Mouse (Mus musculus) layer of hippocampus, postnatal 25 days (tissue): ENCODE data around the gene Bak1. TPM values are rescaled to one million over a fixed set of nuclear protein-coding genes. Genes with fewer than 3 reads are reported as not detected.

Source experiments
- DNase-seq, 2 experiments: peaks; one replicate each; pipeline ENCODE4 v3.0.0; 2022; ENCODE audit warnings: mixed read lengths in 2 of 2, low spot score in 1 of 2; ENCODE audit errors: extremely low spot score in 1 of 2
- total RNA-seq, 2 experiments: library from RNA; stranded (reverse); gene quantifications; 2 replicates each; pipeline ENCODE4 v1.2.3; 2021

The Bak1 gene
- total RNA-seq, 2 experiments from 2014 or later = 15.4 to 16.3 TPM

DNA sequence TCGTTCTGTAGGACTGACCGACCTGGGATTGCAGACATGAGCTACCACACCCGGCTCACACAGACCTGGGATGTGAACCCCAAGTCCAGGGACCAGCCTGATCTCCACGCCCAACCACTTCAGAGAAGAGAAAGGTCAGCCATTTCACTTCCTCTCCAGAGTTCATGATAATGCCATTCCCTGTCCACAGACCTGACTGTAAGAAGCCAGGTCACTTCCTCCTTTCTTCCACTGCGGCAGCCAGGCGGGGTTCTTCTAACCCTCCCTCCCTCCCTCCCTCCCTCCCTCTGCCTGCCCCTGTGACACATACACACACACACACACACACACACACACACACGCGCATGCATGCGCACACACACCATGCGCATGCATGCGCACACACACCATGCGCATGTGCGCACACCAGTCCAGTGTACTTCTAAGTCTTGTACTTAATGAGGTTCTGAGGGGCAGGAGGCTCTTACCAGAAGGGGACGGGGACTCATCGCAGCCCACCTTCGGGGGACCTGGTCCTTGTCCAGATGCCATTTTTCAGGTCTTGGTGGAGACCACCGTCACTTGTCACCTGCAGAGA lies 3.4 kb downstream of the Bak1 start:
- no peak for DNase-seq

DNA sequence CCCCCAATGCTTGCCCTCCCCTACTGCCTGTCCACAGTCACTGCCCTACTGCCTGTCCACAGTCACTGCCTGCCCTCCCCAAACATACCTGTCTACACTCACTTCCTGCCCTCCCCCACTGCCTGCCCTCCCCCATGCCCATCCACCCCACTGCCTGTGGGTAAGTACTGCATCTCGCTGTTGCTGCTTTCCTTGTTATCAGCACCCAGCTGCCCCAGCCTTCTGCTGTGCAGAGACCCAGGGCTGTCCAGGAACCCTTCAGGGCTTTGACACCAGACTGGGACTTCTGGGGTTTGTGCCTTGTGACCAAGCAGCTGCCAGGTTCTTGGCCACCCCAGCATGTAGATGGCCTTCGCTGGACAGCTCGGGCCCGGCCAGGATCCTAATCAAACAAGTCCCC lies 5.5 kb downstream of the Bak1 start:
- no peak for DNase-seq

DNA sequence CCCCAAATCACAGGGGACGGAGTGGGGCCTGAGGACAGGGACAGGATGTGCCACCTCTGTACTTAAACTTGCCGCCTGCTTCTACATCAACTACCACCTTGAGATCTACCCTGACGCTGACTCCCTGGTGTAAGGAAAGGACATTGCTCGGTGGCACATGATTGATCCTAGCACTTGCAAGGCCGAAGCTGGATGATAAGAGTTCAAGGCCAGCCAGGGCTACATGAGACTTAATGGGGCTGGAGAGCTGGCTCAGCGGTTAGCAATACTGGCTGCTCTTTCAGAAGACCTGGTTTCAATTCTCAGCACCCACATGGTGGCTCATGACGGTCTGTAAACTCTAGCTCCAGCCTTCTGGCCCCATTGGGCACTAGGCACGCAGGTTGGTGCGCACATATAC lies 7.1 kb downstream of the Bak1 start:
- no peak for DNase-seq

DNA sequence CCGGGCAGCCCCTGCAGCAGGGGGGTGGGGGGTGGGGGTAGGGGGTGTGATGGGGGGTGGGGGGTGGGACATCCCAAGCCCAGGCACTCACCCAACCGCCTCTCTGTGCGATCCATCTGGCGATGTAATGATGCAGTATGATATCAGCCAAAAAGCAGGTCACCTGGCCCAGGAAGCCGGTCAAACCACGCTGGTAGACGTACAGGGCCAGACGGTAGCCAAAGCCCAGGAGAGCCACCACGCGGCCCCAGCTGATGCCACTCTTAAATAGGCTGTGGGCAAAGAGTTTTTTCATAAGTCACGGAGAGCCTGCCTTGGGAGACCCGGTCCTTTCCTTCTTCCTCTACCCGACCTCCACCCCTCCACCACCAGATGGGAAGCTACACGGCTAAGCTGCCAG lies 7.7 kb downstream of the Bak1 start:
- no peak for DNase-seq

DNA sequence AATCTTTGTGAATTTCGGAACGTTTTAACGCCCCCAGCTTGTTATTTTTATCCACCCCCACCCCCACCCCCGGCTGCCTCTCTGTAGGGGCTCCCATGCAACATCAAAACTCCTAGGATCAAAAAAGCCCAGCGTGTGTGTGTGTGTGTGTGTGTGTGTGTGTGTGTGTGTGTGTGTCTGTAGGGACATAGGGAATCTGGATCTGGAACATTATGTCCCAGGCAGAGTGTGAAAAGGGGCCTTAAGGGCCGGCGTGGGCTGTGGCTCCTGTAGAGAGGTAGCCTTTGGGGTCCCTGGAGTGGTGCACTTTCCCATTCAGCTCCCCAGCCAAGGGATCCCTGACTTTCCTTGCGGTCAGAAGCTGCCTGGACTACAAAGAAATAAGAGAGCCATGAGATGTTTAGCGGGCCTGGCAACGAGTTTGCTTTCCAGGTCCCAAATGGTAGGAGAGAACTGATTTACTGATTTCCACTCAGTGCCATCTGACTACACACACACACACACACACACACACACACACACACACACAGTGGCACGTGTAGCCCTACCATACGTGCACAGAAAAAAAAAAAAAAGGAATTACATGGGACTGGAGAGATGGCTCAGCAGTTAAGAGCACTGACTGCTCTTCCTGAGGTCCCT lies 10.1 kb downstream of the Bak1 start:
- peak; percentile 31 to 36 for DNase-seq

DNA sequence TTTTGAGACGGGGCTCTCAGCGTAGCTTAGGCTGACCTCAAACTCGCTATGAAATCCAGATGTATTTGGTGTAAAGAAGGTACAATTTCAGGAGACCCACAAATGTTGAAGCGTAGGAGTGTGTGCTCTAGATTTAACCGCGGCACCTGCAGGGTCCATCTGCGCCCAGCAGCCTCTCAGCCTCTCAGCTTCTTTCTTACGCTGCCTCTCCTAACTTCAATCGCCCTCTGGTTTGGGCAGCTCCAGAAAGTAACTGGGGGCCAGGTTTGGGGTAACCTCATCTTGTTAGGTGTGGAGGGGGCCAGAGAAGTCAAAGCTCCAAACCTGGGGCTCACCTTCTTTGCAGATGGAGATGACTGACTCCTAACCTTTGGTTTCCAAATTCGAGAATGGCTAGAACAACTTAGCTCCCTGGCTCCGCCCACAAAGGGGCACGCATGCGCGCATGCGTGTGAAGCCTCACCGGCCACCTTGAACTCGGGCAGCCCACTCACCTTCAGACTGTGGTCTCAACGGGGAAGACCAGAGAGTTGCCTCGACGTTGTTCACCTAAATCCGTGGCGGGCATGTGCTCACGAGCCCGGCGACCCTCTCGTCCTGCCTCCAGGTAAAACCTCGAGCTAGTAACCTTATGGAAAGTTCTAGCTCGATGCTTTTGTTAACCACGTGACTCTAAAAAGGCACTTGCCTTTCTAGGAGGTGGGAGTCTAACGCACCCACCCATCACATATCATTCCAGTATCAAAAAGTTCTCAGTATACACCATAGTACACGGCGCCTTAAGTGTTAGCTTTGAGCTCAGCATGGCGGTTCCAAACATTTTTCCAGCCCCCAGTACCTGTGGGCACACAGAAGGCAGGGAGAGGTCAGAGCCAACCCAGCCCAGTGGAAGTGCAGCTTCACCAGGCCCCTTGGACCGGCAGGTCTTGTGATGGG lies 11.0 kb downstream of the Bak1 start:
- peak; percentile 71 to 77 for DNase-seq

DNA sequence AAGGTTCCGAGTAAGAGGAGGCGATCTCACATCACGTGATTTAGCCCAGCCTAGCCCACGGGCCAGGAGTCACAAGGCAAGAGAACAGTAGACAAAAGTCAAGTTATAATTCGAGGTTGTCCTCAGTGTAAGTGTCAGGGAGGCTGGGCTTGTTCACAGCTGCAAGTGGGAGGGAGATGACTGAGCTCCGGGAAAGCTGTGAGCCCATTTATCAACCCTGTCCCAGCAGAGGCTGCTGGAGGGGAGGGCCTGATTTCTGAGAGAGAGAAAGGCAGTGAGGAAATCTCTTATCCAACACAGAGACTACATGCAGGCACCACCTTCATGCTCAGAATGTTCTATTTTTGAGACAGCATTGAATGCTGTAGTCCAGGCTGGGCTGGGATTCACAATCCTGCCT lies 15.9 kb downstream of the Bak1 start:
- DNase-seq = no peak

DNA sequence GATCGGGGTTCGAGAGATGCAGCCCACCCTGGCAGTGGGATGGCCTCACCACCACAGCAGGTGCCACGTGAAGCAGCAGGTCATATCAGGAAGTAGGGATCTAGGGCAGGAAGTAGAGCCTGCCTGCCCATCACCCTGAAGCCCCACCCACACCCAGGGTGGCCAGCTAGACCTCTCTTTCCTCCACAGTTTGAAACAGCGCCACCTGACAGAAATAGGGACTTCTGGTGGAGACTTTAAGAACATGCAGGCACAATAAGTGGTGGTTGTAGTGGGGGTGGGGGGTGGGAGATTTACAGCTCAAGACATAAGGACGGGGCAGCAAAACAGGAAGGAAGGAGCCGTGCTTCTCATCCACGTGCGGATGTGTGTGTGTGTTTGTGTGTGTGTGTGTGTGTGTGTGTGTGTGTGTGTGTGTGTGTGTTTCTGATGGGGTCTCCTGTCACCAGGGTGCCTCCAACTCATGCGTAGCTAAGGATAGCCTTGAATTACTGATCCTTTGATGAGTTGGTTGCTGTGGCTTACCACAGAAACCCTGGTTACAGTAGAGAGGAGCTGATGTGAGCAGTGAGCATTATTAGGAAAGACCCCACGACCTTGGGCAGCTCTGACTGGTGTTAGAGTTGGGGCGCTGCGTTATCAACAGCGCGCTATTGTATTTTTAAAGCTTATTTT lies 16.7 kb downstream of the Bak1 start:
- no peak for DNase-seq

DNA sequence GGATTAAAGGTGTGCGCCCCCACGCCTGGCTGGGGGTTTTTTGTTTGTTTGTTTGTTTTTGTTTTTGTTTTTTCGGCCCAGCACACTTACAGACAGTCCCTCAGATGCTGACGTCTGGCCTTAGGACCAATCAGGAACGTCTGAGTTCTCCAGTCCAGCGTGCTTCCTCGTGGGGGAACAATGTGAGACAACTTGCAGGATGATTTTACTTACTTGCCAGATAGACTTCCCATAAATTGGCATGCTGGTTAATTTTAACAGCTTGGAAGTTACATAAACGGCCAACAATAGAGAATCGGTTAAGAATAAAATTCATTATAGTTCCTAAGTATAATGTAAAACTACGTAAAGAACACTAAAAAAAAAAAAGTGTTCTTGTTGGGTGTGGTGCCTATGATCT lies 17.6 kb downstream of the Bak1 start:
- DNase-seq = no peak

DNA sequence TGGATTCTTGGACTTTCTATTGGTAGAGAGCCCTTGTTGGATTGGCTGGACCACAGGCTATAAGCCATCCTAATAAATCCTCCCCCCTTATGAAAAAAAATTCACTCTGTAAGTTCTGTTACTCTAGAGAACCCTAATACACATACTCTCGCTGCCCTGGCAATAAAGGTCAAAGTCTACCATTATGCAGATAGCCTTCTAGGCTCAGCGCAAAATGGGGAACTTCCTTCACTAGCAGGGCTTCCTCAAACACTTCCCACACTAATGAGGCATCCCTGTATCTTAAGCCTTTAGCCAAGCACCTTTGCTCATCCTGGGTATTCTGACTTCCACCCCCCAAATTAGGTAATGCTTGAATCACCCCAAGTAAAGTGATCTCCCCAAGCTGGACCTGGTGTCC lies 20.5 kb downstream of the Bak1 start:
- DNase-seq = no peak

DNA sequence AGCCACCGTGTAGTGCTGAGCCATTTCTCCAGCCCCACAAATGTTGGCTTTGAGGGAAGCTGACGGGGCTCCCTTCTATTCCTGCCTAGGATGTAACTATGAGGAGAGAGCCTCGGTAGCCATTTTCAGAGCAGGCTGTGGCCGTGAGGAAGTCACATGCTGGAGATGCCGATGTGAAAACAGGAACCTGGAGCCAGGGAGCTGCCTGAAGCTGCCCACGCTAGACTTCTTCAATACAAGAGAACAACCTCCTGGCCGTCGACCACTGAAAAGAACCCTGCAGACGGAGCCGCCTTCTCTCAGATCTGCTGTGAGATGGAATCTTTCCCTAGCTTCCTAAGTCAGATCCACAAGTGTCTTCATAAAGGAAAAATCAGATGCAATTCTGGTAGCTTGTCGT lies 23.2 kb downstream of the Bak1 start:
- no peak for DNase-seq

DNA sequence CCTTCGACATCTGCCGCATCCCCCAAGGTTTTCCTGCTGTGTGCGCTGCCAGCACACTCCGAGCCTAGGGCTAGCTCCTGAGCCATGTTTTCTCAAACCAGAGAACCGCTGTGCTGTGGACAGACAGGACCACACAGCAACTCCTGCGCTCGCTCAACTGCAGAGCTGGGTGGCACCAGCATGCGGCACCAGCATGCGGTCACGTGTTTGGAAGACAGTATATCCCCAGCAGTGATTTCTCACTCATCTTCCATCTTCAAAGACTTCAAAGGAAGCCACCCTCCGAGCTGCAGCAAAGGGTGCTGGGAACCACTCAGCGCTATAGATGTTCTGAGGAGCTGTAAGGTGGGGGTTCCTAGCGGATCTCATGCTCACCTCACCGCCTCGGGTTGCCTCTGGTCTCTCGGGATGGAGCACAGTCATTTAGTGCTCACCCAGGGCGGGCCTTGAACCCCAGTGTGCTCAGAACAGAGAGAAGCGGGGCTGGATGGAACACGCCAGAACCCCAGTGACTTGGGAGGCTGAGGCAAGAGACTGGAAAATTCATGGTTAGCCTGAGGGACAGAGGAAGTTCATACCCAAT lies 23.8 kb downstream of the Bak1 start:
- no peak for DNase-seq

DNA sequence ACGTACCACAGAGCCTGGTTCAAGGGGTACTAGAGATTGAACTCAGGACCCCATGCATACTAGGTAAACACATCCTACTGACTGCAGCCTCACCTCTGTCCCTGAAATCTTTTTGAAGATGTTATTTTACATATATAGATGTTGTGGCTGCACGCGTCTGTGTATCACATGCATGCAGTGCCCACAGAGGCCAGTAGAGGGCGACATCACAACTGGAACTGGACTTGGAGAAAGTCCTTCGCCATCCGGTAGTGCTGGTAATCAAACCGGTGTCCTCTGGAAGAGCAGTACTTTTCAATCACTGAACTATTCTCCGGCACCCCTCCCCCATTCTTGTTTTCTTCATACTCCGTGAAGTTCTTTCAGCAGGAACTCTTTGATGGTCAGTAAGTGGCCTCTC lies 24.4 kb downstream of the Bak1 start:
- peak in 1 of 2 experiments; percentile 55 for DNase-seq

DNA sequence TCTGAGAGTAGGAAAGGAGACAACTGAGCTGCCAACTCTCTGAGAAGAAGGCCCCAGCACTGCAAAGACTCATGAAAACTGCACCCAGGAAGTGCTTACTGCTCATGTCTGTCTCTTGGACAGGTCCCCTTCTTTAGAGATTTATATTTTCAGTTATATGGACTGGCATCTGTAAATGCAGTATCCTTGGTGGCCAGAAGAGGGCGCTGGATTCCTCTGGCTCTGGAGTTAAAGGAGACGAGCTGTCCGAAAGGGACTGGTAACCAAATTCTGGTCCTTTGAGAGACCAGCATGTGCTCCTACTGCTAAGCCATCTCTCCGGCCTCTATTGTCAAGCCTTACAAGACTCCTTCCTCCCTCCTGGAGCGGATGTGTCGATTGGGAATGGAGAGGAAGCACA lies 26.9 kb downstream of the Bak1 start:
- no peak for DNase-seq

DNA sequence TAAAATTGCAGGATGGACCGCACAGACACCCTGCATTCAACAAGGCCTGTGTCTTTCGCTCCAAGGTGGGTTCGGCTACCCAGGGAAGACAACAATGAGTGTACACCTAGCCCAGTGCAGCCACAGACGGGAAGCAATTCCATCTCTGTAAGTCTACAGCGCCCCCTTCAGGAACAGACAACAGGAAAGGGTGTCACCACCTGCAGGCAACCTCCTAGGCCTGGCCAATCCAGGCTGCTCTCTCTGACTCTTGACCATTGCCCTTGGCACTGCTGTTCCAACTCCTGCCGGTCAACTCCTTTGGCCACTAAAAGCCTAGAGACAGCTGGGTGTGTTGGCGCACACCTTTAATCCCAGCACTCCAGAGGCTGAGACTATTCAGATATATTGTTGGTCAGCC lies 27.7 kb downstream of the Bak1 start:
- DNase-seq = no peak

DNA sequence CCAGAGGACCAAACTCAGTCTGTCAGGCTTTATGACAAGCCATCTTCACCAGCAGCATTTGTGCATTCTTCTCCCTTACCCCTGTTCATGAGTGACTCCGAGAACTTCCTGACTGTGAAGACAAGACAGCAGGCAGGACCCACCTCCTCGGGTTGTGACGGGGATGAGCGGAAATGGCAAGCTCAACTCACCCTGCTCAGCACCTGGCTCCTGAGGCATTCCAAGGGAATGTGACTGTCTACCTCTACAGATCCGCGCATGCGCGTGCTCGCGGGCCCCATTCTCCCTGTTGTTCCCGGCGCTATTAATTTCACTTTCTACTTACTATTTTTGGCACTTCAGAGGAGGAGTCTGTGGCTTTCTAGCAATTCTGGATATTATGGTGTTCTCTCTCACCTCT lies 28.8 kb downstream of the Bak1 start:
- no peak for DNase-seq

DNA sequence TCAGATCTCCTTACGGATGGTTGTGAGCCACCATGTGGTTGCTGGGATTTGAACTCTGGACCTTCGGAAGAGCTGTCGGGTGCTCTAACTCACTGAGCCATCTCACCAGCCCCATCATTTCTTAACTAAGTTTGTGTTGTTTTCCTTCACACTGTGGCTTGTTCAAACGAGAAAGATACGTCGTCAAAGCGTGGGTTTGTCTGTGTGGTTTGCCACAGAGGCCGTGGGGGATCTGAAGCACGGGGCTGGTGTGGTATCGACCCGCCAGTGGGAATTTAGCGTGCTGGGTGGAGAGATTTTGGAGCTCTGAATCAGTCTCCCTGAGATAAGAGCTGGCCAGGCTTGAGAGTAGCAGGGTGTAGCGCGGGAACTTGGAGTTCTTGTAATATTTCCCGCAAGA lies 30.5 kb downstream of the Bak1 start:
- DNase-seq = no peak

DNA sequence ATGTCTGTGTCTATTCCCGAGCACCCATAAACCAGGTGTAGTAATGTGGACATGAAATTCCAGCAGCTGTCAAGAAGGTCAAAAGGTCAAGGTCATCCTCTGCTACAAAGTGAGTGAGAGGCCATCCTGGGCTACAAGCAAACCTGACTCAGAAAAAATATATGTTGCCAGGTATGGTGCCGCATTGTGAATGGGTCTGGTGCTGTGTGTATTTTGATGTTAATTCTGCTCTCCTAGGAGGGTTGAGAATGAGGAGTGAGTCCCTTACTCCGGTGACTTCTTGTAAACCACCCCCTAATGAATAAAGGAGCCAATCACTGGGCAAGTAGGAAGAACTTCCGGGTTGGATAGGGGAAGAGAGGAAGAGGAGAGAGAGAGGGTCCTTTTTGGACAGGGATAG lies 31.1 kb downstream of the Bak1 start:
- no peak for DNase-seq

DNA sequence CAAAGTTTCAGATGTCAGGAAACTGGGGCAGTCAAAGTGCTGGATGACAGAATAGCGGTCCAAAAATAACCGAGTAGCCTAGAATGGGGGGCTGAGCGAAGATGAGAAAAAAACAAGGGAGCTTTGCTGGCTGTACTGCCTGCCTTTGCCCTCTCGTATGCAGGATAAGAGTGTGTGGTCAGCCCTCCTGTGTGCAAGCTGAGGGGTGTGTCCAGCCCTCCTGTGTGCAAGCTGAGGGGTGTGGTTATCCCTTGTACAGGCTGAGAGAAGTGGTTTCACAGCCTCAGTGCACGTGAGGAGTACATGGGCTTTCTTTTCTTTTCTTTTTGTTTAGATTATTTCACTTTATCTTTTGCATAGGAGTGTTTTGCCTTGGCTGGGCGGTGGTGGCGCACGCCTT lies 33.2 kb downstream of the Bak1 start:
- no peak for DNase-seq

DNA sequence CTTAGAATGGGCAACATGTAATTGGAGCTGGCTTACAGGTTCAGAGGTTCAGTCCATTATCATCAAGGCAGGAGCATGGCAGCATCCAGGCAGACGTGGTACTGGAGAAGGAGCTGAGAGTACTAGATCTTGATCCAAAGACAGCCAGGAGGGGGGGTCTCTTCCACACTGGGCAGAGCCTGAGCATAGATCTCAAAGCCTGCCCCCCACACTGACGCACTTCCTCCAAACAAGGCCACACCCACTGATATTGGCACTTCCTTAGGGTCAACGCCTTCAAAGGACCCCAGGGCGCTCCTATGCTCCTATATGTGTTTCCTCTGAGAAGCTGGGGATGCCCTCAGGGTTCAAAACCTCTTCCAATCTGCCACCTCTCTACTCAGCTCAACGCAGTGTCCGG lies 33.8 kb downstream of the Bak1 start:
- no peak for DNase-seq

DNA sequence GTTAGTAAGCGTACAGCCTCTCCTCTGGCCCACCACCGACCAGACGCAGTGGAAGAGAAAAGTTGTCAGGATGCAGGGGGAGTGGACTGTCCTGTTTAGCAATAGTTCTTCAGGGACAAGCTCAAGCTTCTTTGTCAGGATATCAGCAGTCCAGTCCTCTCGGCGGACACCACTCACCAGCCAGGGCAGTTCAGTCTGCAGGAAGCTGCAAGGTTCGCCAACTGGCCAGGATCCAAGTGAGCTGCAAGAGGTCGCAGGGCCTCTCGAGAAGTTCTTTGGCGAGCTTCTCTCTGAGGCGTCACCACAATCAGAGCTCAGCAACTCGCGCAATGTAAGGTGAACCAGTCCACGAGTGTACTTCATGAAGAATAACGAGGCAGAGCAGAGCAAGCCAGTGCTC lies 34.4 kb downstream of the Bak1 start:
- no peak for DNase-seq
